24 mouse cellular contexts compared by ENCODE assay signal in the genomic region with DNA sequence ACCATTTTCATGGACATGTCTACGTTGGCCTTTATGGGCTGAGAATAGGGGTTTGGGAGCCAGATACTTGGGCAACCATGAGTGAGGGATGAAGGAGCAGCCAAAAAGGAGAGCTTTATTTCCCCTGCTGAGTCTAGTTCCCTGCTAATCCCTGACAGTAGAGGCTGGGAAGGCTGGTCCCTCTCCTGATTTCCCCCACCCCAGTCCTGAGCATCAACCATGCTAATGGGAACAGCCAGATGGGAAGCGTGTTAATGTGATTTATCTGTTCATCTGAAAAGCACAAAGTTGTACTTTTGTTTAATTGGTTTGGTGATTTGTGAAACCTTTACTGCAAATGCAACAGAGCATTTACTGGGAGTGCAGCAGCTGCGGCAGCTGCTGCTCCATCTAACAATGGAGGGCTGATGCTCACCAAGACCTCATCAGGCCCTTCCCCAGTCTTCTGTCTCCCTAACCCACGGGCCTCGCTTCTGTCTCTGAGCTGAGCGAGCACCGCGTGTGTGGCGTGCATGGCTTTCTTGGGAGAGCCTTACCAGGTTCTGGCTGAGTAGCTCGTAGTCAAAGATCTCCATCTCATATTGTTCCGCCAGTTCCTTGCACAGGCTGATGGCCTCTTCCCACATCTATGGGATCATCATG. TPM values are rescaled to one million over a fixed set of nuclear protein-coding genes. Genes with fewer than 3 reads are reported as not detected.
A peak's percentile ranks its signal among the peaks of the same experiment; 100 is the strongest.
DNase-seq lines count a peak whose midpoint lies in the region; ATAC-seq and TF ChIP-seq lines count a peak whose summit lies in the region.
"Had no signal": no experiment of that assay in that cellular context is flagged by ENCODE, and none has a peak within 500 bp of the region (broad histone marks: within the 10 kb centered on the region; RNA-seq: fewer than 3 reads in every experiment).

No protein-coding gene starts in this region.

- no peaks in the 10 kb centered on the region for H3K27me3 ChIP-seq in midbrain, embryonic 11.5 days (ENCODE audit: control insufficient read depth, insufficient read depth, low read length)
- H3K27me3 ChIP-seq in midbrain, embryonic 16.5 days (ENCODE audit: control insufficient read depth, insufficient read depth, low read depth, low read length) = no peaks in the 10 kb centered on the region
- H3K27me3 ChIP-seq in E14TG2a.4 (ENCODE audit: insufficient read depth, low read length) = peaks cover 19% of the 10 kb centered on the region; the same call in 1 of the 2 replicates
- no peaks in the 10 kb centered on the region for H3K27me3 ChIP-seq in neural tube, embryonic 15.5 days (replicated peaks)
- H3K27me3 ChIP-seq: embryonic facial prominence, embryonic 12.5 days; forebrain, embryonic 13.5 days; forebrain, embryonic 15.5 days; Patski had no signal

- H3K4me2 ChIP-seq in midbrain, embryonic 11.5 days = no peak overlapping the region
- no peak overlapping the region for H3K4me2 ChIP-seq in midbrain, embryonic 16.5 days (ENCODE audit: low read length)
- no peak overlapping the region for H3K4me2 ChIP-seq in neural tube, embryonic 15.5 days
- H3K4me2 ChIP-seq: embryonic facial prominence, embryonic 12.5 days; forebrain, embryonic 13.5 days; forebrain, embryonic 15.5 days had no signal

- ATAC-seq in midbrain, embryonic 11.5 days (ENCODE audit: low FRiP score) = no peak
- no peak for ATAC-seq in midbrain, embryonic 16.5 days
- ATAC-seq in neural tube, embryonic 15.5 days (ENCODE audit: low FRiP score) = peak; percentile 32; the same call in 1 of the 2 replicates
- ATAC-seq: forebrain, embryonic 13.5 days; forebrain, embryonic 15.5 days; forebrain, postnatal 0 days; Patski had no signal

- no peak overlapping the region for H3K9ac ChIP-seq in midbrain, embryonic 11.5 days (ENCODE audit: low read length)
- no peak overlapping the region for H3K9ac ChIP-seq in midbrain, embryonic 16.5 days (ENCODE audit: low read depth, low read length)
- no peak overlapping the region for H3K9ac ChIP-seq in neural tube, embryonic 15.5 days (replicated peaks)
- H3K9ac ChIP-seq: embryonic facial prominence, embryonic 12.5 days; forebrain, embryonic 13.5 days; forebrain, embryonic 15.5 days; forebrain, postnatal 0 days had no signal

- H3K4me3 ChIP-seq in midbrain, embryonic 11.5 days (ENCODE audit: low read depth, low read length) = no peak overlapping the region
- no peak overlapping the region for H3K4me3 ChIP-seq in midbrain, embryonic 16.5 days (ENCODE audit: low read depth, low read length)
- H3K4me3 ChIP-seq in E14TG2a.4 (replicated peaks; ENCODE audit: low read length) = peak overlapping the region; percentile 29; the same call in 1 of the 2 replicates
- H3K4me3 ChIP-seq in neural tube, embryonic 15.5 days (replicated peaks) = no peak overlapping the region
- H3K4me3 ChIP-seq: embryonic facial prominence, embryonic 10.5 days; embryonic facial prominence, embryonic 12.5 days; forebrain, embryonic 13.5 days; forebrain, embryonic 15.5 days had no signal

- no peaks in the 10 kb centered on the region for H3K4me1 ChIP-seq in midbrain, embryonic 11.5 days (ENCODE audit: control insufficient read depth, insufficient read depth, low read length)
- H3K4me1 ChIP-seq in midbrain, embryonic 16.5 days (ENCODE audit: control insufficient read depth, insufficient read depth, low read length) = no peaks in the 10 kb centered on the region
- H3K4me1 ChIP-seq in E14TG2a.4 (replicated peaks; ENCODE audit: low read depth, low read length) = peaks cover 8% of the 10 kb centered on the region
- peaks cover 12% of the 10 kb centered on the region; the same call in 1 of the 2 replicates for H3K4me1 ChIP-seq in neural tube, embryonic 15.5 days
- H3K4me1 ChIP-seq: embryonic facial prominence, embryonic 10.5 days; embryonic facial prominence, embryonic 12.5 days; forebrain, embryonic 13.5 days had no signal

- H3K9me3 ChIP-seq in midbrain, embryonic 11.5 days (ENCODE audit: control insufficient read depth, low read length) = no peaks in the 10 kb centered on the region
- no peaks in the 10 kb centered on the region for H3K9me3 ChIP-seq in midbrain, embryonic 16.5 days (replicated peaks; ENCODE audit: control insufficient read depth, low read length, poor library complexity, severe bottlenecking)
- no peaks in the 10 kb centered on the region for H3K9me3 ChIP-seq in E14TG2a.4 (ENCODE audit: low read length)
- H3K9me3 ChIP-seq in neural tube, embryonic 15.5 days (replicated peaks) = no peaks in the 10 kb centered on the region
- H3K9me3 ChIP-seq: embryonic facial prominence, embryonic 10.5 days; embryonic facial prominence, embryonic 12.5 days; forebrain, embryonic 13.5 days; forebrain, embryonic 15.5 days had no signal

- no peaks in the 10 kb centered on the region for H3K36me3 ChIP-seq in midbrain, embryonic 11.5 days (ENCODE audit: control insufficient read depth, insufficient read depth, low read length)
- no peaks in the 10 kb centered on the region for H3K36me3 ChIP-seq in midbrain, embryonic 16.5 days (ENCODE audit: control insufficient read depth, insufficient read depth, low read length)
- H3K36me3 ChIP-seq in E14TG2a.4 (ENCODE audit: insufficient read depth, low read length) = no peaks in the 10 kb centered on the region
- no peaks in the 10 kb centered on the region for H3K36me3 ChIP-seq in neural tube, embryonic 15.5 days
- H3K36me3 ChIP-seq: embryonic facial prominence, embryonic 10.5 days; embryonic facial prominence, embryonic 12.5 days; forebrain, embryonic 15.5 days; G1E had no signal

- peak; percentile 49 for DNase-seq in midbrain, embryonic 11.5 days (ENCODE audit: low spot score, missing footprints)
- peak; percentile 6 for DNase-seq in ZHBTc4 (ENCODE audit: low read depth, low spot score)
- DNase-seq in kidney, postnatal 14 days = no peak
- DNase-seq in urinary bladder, postnatal 14 days (ENCODE audit: low spot score) = no peak
- DNase-seq: adrenal gland, adult 2 months; adrenal gland, postnatal 14 days; adrenal gland, postnatal 36 days; cerebellum, adult 11-12 months; cerebellum, adult 2 months; cerebellum, adult 9-10 months; cerebellum, postnatal 10 days; cerebellum, postnatal 25 days; forebrain, postnatal 0 days had no signal

- 73% methylated on average over 11 of the region's 11 CpGs for WGBS in midbrain, embryonic 11.5 days
- WGBS in midbrain, embryonic 16.5 days = 64% methylated on average over 11 of the region's 11 CpGs
- WGBS in neural tube, embryonic 15.5 days = 58% methylated on average over 11 of the region's 11 CpGs

- no peak overlapping the region for H3K27ac ChIP-seq in midbrain, embryonic 11.5 days (ENCODE audit: low read depth, low read length)
- H3K27ac ChIP-seq in midbrain, embryonic 16.5 days (ENCODE audit: low read length) = no peak overlapping the region
- H3K27ac ChIP-seq in neural tube, embryonic 15.5 days (replicated peaks) = peak overlapping the region; percentile 19; the same call in 1 of the 2 replicates
- H3K27ac ChIP-seq: embryonic facial prominence, embryonic 10.5 days; embryonic facial prominence, embryonic 12.5 days; forebrain, embryonic 13.5 days; forebrain, embryonic 15.5 days had no signal

- TF ChIP-seq CTCF in E14TG2a.4 (conservative IDR thresholded peaks at IDR 0.05; ENCODE audit: low read length) = no peak

RNA-seq across cellular contexts. Expression of a gene that starts 49.8 kb away (rescaled TPM):
- polyA plus RNA-seq in midbrain, embryonic 11.5 days (2014; fragmentation: Nextera tagmentation; extraction: Ambion mirVana) = not detected in 2 replicates
- not detected in 2 replicates for polyA plus RNA-seq in midbrain, embryonic 16.5 days (2015; fragmentation: Nextera tagmentation; extraction: Ambion mirVana)
- not detected in 2 replicates for polyA plus RNA-seq in neural tube, embryonic 15.5 days (2015; fragmentation: Nextera tagmentation; extraction: Ambion mirVana)
- polyA plus RNA-seq: adrenal gland, adult 2 months; C2C12; cerebellum, adult 2 months; embryonic facial prominence, embryonic 10.5 days; forebrain, embryonic 11.5 days; forebrain, embryonic 13.5 days; forebrain, embryonic 15.5 days; forebrain, postnatal 0 days; G1E; Patski had no signal

RNA-seq across cellular contexts. Expression of a gene that starts 57.0 kb away (rescaled TPM):
- polyA plus RNA-seq in midbrain, embryonic 11.5 days (2014; fragmentation: Nextera tagmentation; extraction: Ambion mirVana) = 0.72 and 0.79 TPM in 2 replicates
- polyA plus RNA-seq in midbrain, embryonic 16.5 days (2015; fragmentation: Nextera tagmentation; extraction: Ambion mirVana) = 6.2 and 6.6 TPM in 2 replicates
- 3.6 and 4.0 TPM in 2 replicates for polyA plus RNA-seq in neural tube, embryonic 15.5 days (2015; fragmentation: Nextera tagmentation; extraction: Ambion mirVana)
- polyA plus RNA-seq: C2C12, G1E, Patski had no signal

Comparison
In these comparisons a context has a peak if more than half of its experiments do, and no peak if none do; other contexts are left out.
1. DNase-seq: peak in midbrain, embryonic 11.5 days (single experiment) and ZHBTc4 (single experiment); none in kidney, postnatal 14 days (single experiment) and urinary bladder, postnatal 14 days (single experiment).